Mouse (Mus musculus): ENCODE measurements around the gene Syne1.

DNA sequence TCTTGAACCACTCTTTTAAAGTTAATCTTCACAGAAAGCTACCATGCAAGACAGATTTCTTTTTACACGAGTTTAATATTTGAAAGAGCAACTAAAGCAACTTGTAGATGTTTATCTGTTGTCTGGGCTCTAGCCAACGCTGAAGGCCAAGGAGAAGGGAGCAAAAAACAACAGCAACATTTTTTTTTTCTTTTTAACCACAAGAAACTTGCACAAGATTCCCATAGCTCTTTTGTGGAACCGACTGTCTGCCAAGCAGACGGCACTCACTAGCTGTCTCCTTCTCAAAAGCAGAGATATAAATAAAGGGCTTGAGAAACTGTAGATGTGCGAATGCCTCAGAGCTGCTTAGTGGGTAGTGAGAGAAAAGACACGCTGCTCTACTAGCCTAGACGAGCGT lies 391.6 kb downstream of the Syne1 start:
- TF ChIP-seq POLR2A (IDR thresholded peaks at IDR 0.05; ENCODE audit: low read depth, low read length), result no peak
- no peak for TF ChIP-seq CTCF (IDR thresholded peaks at IDR 0.05; ENCODE audit: extremely low read depth, insufficient read depth, insufficient read length, insufficient replicate concordance)
